7 mouse cellular contexts compared by ENCODE assay signal in genomic region chr5:4758331-4759080, GRCm38 (mm10). TPM values are rescaled to one million over a fixed set of nuclear protein-coding genes. Genes with fewer than 3 reads are reported as not detected.
DNase-seq lines count a peak whose midpoint lies in the region; ATAC-seq and TF ChIP-seq lines count a peak whose summit lies in the region.

No protein-coding gene starts in this region.

- no peaks in the 10 kb centered on the region for H3K36me3 ChIP-seq in testis, adult 2 months (ENCODE audit: control insufficient read depth, insufficient read depth, low read length)
- H3K36me3 ChIP-seq in forebrain, embryonic 13.5 days (ENCODE audit: poor library complexity, severe bottlenecking), result no peaks in the 10 kb centered on the region
- no peaks in the 10 kb centered on the region for H3K36me3 ChIP-seq in liver, embryonic 11.5 days (ENCODE audit: control insufficient read depth, insufficient read depth, low read length)

- ATAC-seq in forebrain, embryonic 13.5 days, result no peak
- peak; percentile 6; the same call in 1 of the 2 replicates for ATAC-seq in liver, embryonic 11.5 days (replicated peaks; ENCODE audit: low FRiP score)

- peak overlapping the region; percentile 80 for H3K4me3 ChIP-seq in testis, adult 2 months (ENCODE audit: control insufficient read depth, low read depth, low read length)
- peak overlapping the region; percentile 92 for H3K4me3 ChIP-seq in forebrain, embryonic 13.5 days
- peak overlapping the region; percentile 66 for H3K4me3 ChIP-seq in liver, embryonic 11.5 days (ENCODE audit: low read depth, low read length)

- WGBS in forebrain, embryonic 13.5 days, result under 1% methylated on average over 23 of the region's 23 CpGs
- WGBS in liver, embryonic 11.5 days, result 2% methylated on average over 23 of the region's 23 CpGs

- H3K4me2 ChIP-seq in forebrain, embryonic 13.5 days, result peak overlapping the region; percentile 94
- peak overlapping the region; percentile 74 for H3K4me2 ChIP-seq in liver, embryonic 11.5 days

- H3K4me1 ChIP-seq in testis, adult 2 months (ENCODE audit: control insufficient read depth, insufficient read depth, low read length), result peaks cover 32% of the 10 kb centered on the region
- peaks cover 31% of the 10 kb centered on the region for H3K4me1 ChIP-seq in forebrain, embryonic 13.5 days
- no peaks in the 10 kb centered on the region; the same call in 1 of the 2 replicates for H3K4me1 ChIP-seq in liver, embryonic 11.5 days (replicated peaks; ENCODE audit: control insufficient read depth, insufficient read depth, low read length)

- H3K27ac ChIP-seq in testis, adult 2 months (ENCODE audit: control insufficient read depth, insufficient read depth, low read depth, low read length), result peak overlapping the region; percentile 69
- peak overlapping the region; percentile 95 for H3K27ac ChIP-seq in forebrain, embryonic 13.5 days
- peak overlapping the region; percentile 52; the same call in 1 of the 2 replicates for H3K27ac ChIP-seq in liver, embryonic 11.5 days (ENCODE audit: low read depth, low read length)

- no peaks in the 10 kb centered on the region for H3K9me3 ChIP-seq in forebrain, embryonic 13.5 days (replicated peaks)
- no peaks in the 10 kb centered on the region for H3K9me3 ChIP-seq in liver, embryonic 11.5 days (ENCODE audit: control insufficient read depth, low read length)

- no peak for DNase-seq in testis, postnatal 10 days (ENCODE audit: low spot score)
- no peak for DNase-seq in liver, embryonic 11.5 days (ENCODE audit: low spot score)
- peak; percentile 22 for DNase-seq in telencephalon, adult 2 months (ENCODE audit: low read depth, low spot score)
- DNase-seq in thymus, adult 18-20 months, result no peak
- no peak for DNase-seq in cerebellum, postnatal 4 days (ENCODE audit: low spot score in 2 of 2)

- peak overlapping the region; percentile 95 for H3K9ac ChIP-seq in forebrain, embryonic 13.5 days
- peak overlapping the region; percentile 50 for H3K9ac ChIP-seq in liver, embryonic 11.5 days (ENCODE audit: low read depth, low read length)

- TF ChIP-seq POLR2A in testis, adult 2 months (IDR thresholded peaks at IDR 0.05; ENCODE audit: control insufficient read depth, low read depth, low read length), result no peak

- H3K27me3 ChIP-seq in testis, adult 2 months (ENCODE audit: control insufficient read depth, insufficient read depth, low read length), result no peaks in the 10 kb centered on the region; the same call in 1 of the 2 replicates
- H3K27me3 ChIP-seq in forebrain, embryonic 13.5 days, result no peaks in the 10 kb centered on the region
- peaks cover 42% of the 10 kb centered on the region for H3K27me3 ChIP-seq in liver, embryonic 11.5 days (replicated peaks; ENCODE audit: control insufficient read depth, insufficient read depth, low read length)

- TF ChIP-seq CTCF in testis, adult 2 months (IDR thresholded peaks at IDR 0.05; ENCODE audit: control insufficient read depth, insufficient read depth, insufficient replicate concordance, low read depth, low read length), result no peak

RNA-seq across cellular contexts. Expression of gene Fzd1, which starts 0.7 kb away (rescaled TPM):
- 1.6 and 2.2 TPM in 2 replicates for polyA plus RNA-seq in testis, adult 2 months (2012; rRNA removed)
- polyA plus RNA-seq in forebrain, embryonic 13.5 days (2015; fragmentation: Nextera tagmentation; extraction: Ambion mirVana), result 16.9 and 17.0 TPM in 2 replicates
- 14.7 and 17.8 TPM in 2 replicates for polyA plus RNA-seq in liver, embryonic 11.5 days (2014; fragmentation: Nextera tagmentation; extraction: Ambion mirVana)
